Mouse (Mus musculus) adrenal gland, adult 18-20 months (tissue): ENCODE results near the gene Tjap1. TPM values are rescaled to one million over a fixed set of nuclear protein-coding genes. Genes with fewer than 3 reads are reported as not detected.

Source experiments
- microRNA-seq, 2 experiments: library from miRNA; unstranded; fragments of <30 nt; microRNA quantifications; one replicate each; pipeline ENCODE4 v1.2.0; 2021; ENCODE audit warnings: borderline number of aligned reads in 2 of 2
- total RNA-seq, 2 experiments: library from RNA; stranded (reverse); gene quantifications; 1 replicate in 1 of 2; 2 replicates in 1 of 2; pipeline ENCODE4 v1.2.3; 2021

Gene Tjap1
- total RNA-seq, 2 experiments from 2014 or later: 41.5 to 52.9 TPM

Small RNAs within 50 kb of the gene (microRNA-seq; reads per million reads assigned to microRNA genes)
- 0 to 1.2 reads per million in 2 experiments for gene Mir693

Other genes starting within 250 kb of the Tjap1 start
- 100 to 1,000 TPM in 1 of 2 experiments, 10 to 100 TPM in 1; 99.5 to 100 TPM for gene Mrps18a, start 172.0 kb downstream of the Tjap1 start, total RNA-seq
- 10 to 100 TPM in 1 of 2 experiments, 1 to 10 TPM in 1; 8.5 to 12.2 TPM for gene Rsph9, start 138.8 kb downstream of the Tjap1 start, total RNA-seq
- gene Mad2l1bp, start 129.5 kb downstream of the Tjap1 start, total RNA-seq: 10 to 100 TPM; 11.9 to 13.3 TPM
- 10 to 100 TPM; 75.8 to 79.5 TPM for gene Gtpbp2, start 122.0 kb downstream of the Tjap1 start, total RNA-seq
- 10 to 100 TPM; 20.4 to 45.3 TPM for gene Polh, start 80.4 kb downstream of the Tjap1 start, total RNA-seq
- gene Xpo5, start 80.2 kb downstream of the Tjap1 start, total RNA-seq: 10 to 100 TPM; 45.7 to 85.4 TPM
- gene Polr1c, start 35.0 kb downstream of the Tjap1 start, total RNA-seq: 100 to 1,000 TPM in 1 of 2 experiments, 10 to 100 TPM in 1; 68.6 to 122 TPM
- 100 to 1,000 TPM; 121 to 185 TPM for gene Yipf3, start 34.9 kb downstream of the Tjap1 start, total RNA-seq
- gene Lrrc73, start 29.5 kb downstream of the Tjap1 start, total RNA-seq: 1 to 10 TPM; 6.0 to 7.9 TPM
- gene Dlk2, start 14.4 kb upstream of the Tjap1 start, total RNA-seq: under 1 TPM in 1 of 2 experiments, not detected in 1; 0.23 TPM
- 1 to 10 TPM; 6.8 to 7.0 TPM for gene Abcc10, start 45.3 kb upstream of the Tjap1 start, total RNA-seq
- 10 to 100 TPM; 18.9 to 25.9 TPM for gene Zfp318, start 100.7 kb upstream of the Tjap1 start, total RNA-seq
- gene Crip3, start 145.9 kb upstream of the Tjap1 start, total RNA-seq: under 1 TPM; 0.32 to 0.63 TPM
- not detected for gene Slc22a7, start 155.4 kb upstream of the Tjap1 start, total RNA-seq
- 1 to 10 TPM in 1 of 2 experiments, under 1 TPM in 1; 0.96 to 1.0 TPM for gene Ttbk1, start 204.6 kb upstream of the Tjap1 start, total RNA-seq
- gene Dnph1, start 213.7 kb upstream of the Tjap1 start, total RNA-seq: 1 to 10 TPM; 3.2 to 6.0 TPM